Mouse (Mus musculus): Measurements from ENCODE around the gene Nmnat2.
"Not testable (repeated sequence)": the region's sequence is repeated elsewhere in the genome, so short reads cannot be mapped to it uniquely, and the experiment has no call there.

Nmnat2 gene

GRCm38 (mm10) chr1:153062547-153062946 lies 107.8 kb downstream of the Nmnat2 start:
- DNase-seq = no peak

GRCm38 (mm10) chr1:153064784-153065390 lies 110.1 kb downstream of the Nmnat2 start:
- DNase-seq = no peak

- DNase-seq = peak; percentile 17
Measured at GRCm38 (mm10) chr1:153065473-153066386, 110.9 kb downstream of the Nmnat2 start.

- DNase-seq = no peak
Measured at GRCm38 (mm10) chr1:153066387-153066781, 111.6 kb downstream of the Nmnat2 start.

- DNase-seq = no peak
Measured at GRCm38 (mm10) chr1:153071563-153071962, 116.8 kb downstream of the Nmnat2 start.

- DNase-seq = no peak
Measured at GRCm38 (mm10) chr1:153071995-153072394, 117.2 kb downstream of the Nmnat2 start.

GRCm38 (mm10) chr1:153072711-153073110 lies 117.9 kb downstream of the Nmnat2 start:
- DNase-seq = no peak

GRCm38 (mm10) chr1:153073441-153073840 lies 118.6 kb downstream of the Nmnat2 start:
- DNase-seq = no peak

- no peak for DNase-seq
Measured at GRCm38 (mm10) chr1:153075087-153075736, 120.4 kb downstream of the Nmnat2 start.

- DNase-seq = no peak
Measured at GRCm38 (mm10) chr1:153075955-153076354, 121.2 kb downstream of the Nmnat2 start.

- DNase-seq = not testable (repeated sequence)
Measured at GRCm38 (mm10) chr1:153083233-153083632, 128.4 kb downstream of the Nmnat2 start.

- no peak for DNase-seq
Measured at GRCm38 (mm10) chr1:153084191-153084590, 129.4 kb downstream of the Nmnat2 start.

GRCm38 (mm10) chr1:153085198-153085597 lies 130.4 kb downstream of the Nmnat2 start:
- DNase-seq = no peak

- no peak for DNase-seq
Measured at GRCm38 (mm10) chr1:153087771-153088170, 133.0 kb downstream of the Nmnat2 start.

GRCm38 (mm10) chr1:153090081-153090480 lies 135.3 kb downstream of the Nmnat2 start:
- DNase-seq = no peak

GRCm38 (mm10) chr1:153090807-153091206 lies 136.0 kb downstream of the Nmnat2 start:
- DNase-seq = no peak

GRCm38 (mm10) chr1:153091438-153092236 lies 136.8 kb downstream of the Nmnat2 start:
- no peak for DNase-seq

- peak; percentile 65 for DNase-seq
Measured at GRCm38 (mm10) chr1:153092237-153092975, 137.6 kb downstream of the Nmnat2 start.

- DNase-seq = no peak
Measured at GRCm38 (mm10) chr1:153093172-153093571, 138.4 kb downstream of the Nmnat2 start.

- no peak for DNase-seq
Measured at GRCm38 (mm10) chr1:153093581-153093980, 138.8 kb downstream of the Nmnat2 start.

- no peak for DNase-seq
Measured at GRCm38 (mm10) chr1:153094226-153095076, 139.7 kb downstream of the Nmnat2 start.
